ENCODE assay signal across 10 mouse cellular contexts in genomic region chr7:49762605-49763004, GRCm38 (mm10). TPM values are rescaled to one million over a fixed set of nuclear protein-coding genes. Genes with fewer than 3 reads are reported as not detected.
DNase-seq lines count a peak whose midpoint lies in the region; ATAC-seq and TF ChIP-seq lines count a peak whose summit lies in the region.
"Had no signal": no experiment of that assay in that cellular context is flagged by ENCODE, and none has a peak within 500 bp of the region (broad histone marks: within the 10 kb centered on the region; RNA-seq: fewer than 3 reads in every experiment).

No protein-coding gene starts in this region.

- no peak for TF ChIP-seq POLR2A in heart, adult 2 months (IDR thresholded peaks at IDR 0.05; ENCODE audit: insufficient read depth, low read depth, low read length)

- H3K4me3 ChIP-seq in heart, embryonic 12.5 days = no peak overlapping the region
- no peak overlapping the region for H3K4me3 ChIP-seq in ES-E14 (ENCODE audit: insufficient read depth in 1 of 2, low read depth in 1 of 2, low read length in 2 of 2, poor library complexity in 1 of 2, severe bottlenecking in 1 of 2)
- H3K4me3 ChIP-seq in macrophage (ENCODE audit: inconsistent target) = no peak overlapping the region
- H3K4me3 ChIP-seq in heart, adult 2 months = no peak overlapping the region
- H3K4me3 ChIP-seq: embryonic facial prominence, embryonic 12.5 days had no signal

- H3K4me1 ChIP-seq in heart, embryonic 12.5 days (replicated peaks) = peaks cover 18% of the 10 kb centered on the region
- peaks cover 4 to 6% of the 10 kb centered on the region in 2 experiments; a peak in 2 of 4 replicates for H3K4me1 ChIP-seq in ES-E14 (ENCODE audit: control insufficient read depth in 2 of 2, insufficient read depth in 2 of 2, low read length in 2 of 2, poor library complexity in 1 of 2)
- H3K4me1 ChIP-seq in heart, adult 2 months (ENCODE audit: control insufficient read depth, insufficient read depth, low read length) = peaks cover 4% of the 10 kb centered on the region
- H3K4me1 ChIP-seq: embryonic facial prominence, embryonic 12.5 days had no signal

- H3K27me3 ChIP-seq in heart, embryonic 12.5 days (replicated peaks) = peaks cover 6% of the 10 kb centered on the region; the same call in 1 of the 2 replicates
- no peaks in the 10 kb centered on the region for H3K27me3 ChIP-seq in heart, adult 2 months (ENCODE audit: control insufficient read depth, insufficient read depth, low read length)

- 68% methylated on average over 13 of the region's 13 CpGs for WGBS in heart, embryonic 12.5 days
- WGBS in macrophage (ENCODE audit: missing documents) = 57% methylated on average over 13 of the region's 13 CpGs
- 76% methylated on average over 13 of the region's 13 CpGs for WGBS in heart, adult 2 months

- in situ Hi-C loops in ES-E14 (cut with MboI; ENCODE audit: low sequenced_read_pairs in 2 of 2, unreplicated experiment in 2 of 2) = no loop called here

- intact Hi-C loops in heart, postnatal 14 days (cut with DNase I) = no loop called here
- intact Hi-C loops in heart, adult 2 months (cut with DNase I) = no loop called here

- H3K27ac ChIP-seq in heart, embryonic 12.5 days (ENCODE audit: poor library complexity, severe bottlenecking) = peak overlapping the region; percentile 54
- H3K27ac ChIP-seq in ES-E14 (ENCODE audit: insufficient read depth, low read depth, low read length, poor library complexity, severe bottlenecking) = no peak overlapping the region
- peak overlapping the region; percentile 55 for H3K27ac ChIP-seq in macrophage
- H3K27ac ChIP-seq in heart, adult 2 months = no peak overlapping the region
- H3K27ac ChIP-seq: embryonic facial prominence, embryonic 12.5 days had no signal

- no peak overlapping the region for H3K4me2 ChIP-seq in heart, embryonic 12.5 days
- H3K4me2 ChIP-seq: embryonic facial prominence, embryonic 12.5 days; midbrain, embryonic 11.5 days had no signal

- H3K9ac ChIP-seq in heart, embryonic 12.5 days = no peak overlapping the region
- no peak overlapping the region for H3K9ac ChIP-seq in ES-E14 (ENCODE audit: insufficient read depth, low read depth, low read length, poor library complexity, severe bottlenecking)
- no peak overlapping the region for H3K9ac ChIP-seq in heart, adult 2 months (ENCODE audit: low read depth, low read length)
- H3K9ac ChIP-seq: embryonic facial prominence, embryonic 12.5 days had no signal

- TF ChIP-seq CTCF in heart, adult 2 months (IDR thresholded peaks at IDR 0.05) = no peak

- peaks cover 20% of the 10 kb centered on the region for H3K79me2 ChIP-seq in macrophage (ENCODE audit: inconsistent target)
- no peaks in the 10 kb centered on the region for H3K79me2 ChIP-seq in heart, adult 2 months (replicated peaks; ENCODE audit: control insufficient read depth, insufficient read depth, low read length)

- H3K9me3 ChIP-seq in heart, embryonic 12.5 days (replicated peaks) = no peaks in the 10 kb centered on the region
- H3K9me3 ChIP-seq in ES-E14 (ENCODE audit: control insufficient read depth, insufficient read depth, low read depth, low read length) = no peaks in the 10 kb centered on the region
- H3K9me3 ChIP-seq: embryonic facial prominence, embryonic 12.5 days had no signal

- DNase-seq in heart, postnatal 14 days = no peak
- DNase-seq in ES-E14 (ENCODE audit: low read depth, low spot score) = no peak
- no peak for DNase-seq in heart, adult 2 months
- no peak for DNase-seq in embryo, embryonic 10 days (ENCODE audit: low spot score)
- DNase-seq in gastrocnemius, postnatal 4 days (ENCODE audit: low spot score in 2 of 2) = no peak

- no peak for TF ChIP-seq EP300 in heart, adult 2 months (IDR thresholded peaks at IDR 0.05; ENCODE audit: insufficient read depth, low read depth, low read length)

- ATAC-seq in heart, embryonic 12.5 days (ENCODE audit: insufficient number of reproducible peaks, low FRiP score) = peak; percentile 70
- ATAC-seq in erythroblast, adult 5-6 weeks (replicated peaks; ENCODE audit: low FRiP score, poor library complexity, severe bottlenecking) = peak; percentile 73

- H3K36me3 ChIP-seq in heart, embryonic 12.5 days = no peaks in the 10 kb centered on the region
- no peaks in the 10 kb centered on the region for H3K36me3 ChIP-seq in ES-E14 (ENCODE audit: control insufficient read depth, insufficient read depth, low read length, poor library complexity, severe bottlenecking)
- H3K36me3 ChIP-seq in macrophage (ENCODE audit: inconsistent target) = peaks cover 29% of the 10 kb centered on the region; the same call in 1 of the 2 replicates
- H3K36me3 ChIP-seq in heart, adult 2 months (ENCODE audit: control insufficient read depth, insufficient read depth, low read length) = peaks cover 3% of the 10 kb centered on the region
- H3K36me3 ChIP-seq: embryonic facial prominence, embryonic 12.5 days had no signal

TF ChIP-seq in ES-E14, 5 proteins besides CTCF, POLR2A, EP300 and RAD21:
- TF ChIP-seq HCFC1 (IDR thresholded peaks at IDR 0.05; ENCODE audit: borderline replicate concordance, insufficient read depth, low read length) (no peak), MAFK (IDR thresholded peaks at IDR 0.05; ENCODE audit: insufficient read depth, low read depth, low read length) (peak; percentile 59), CHD2 (IDR thresholded peaks at IDR 0.05; ENCODE audit: low read depth, low read length) (no peak), ZC3H11A (IDR thresholded peaks at IDR 0.05; ENCODE audit: borderline replicate concordance, low read depth, low read length) (no peak), ZNF384 (IDR thresholded peaks at IDR 0.05; ENCODE audit: low read depth, low read length) (no peak)
TF ChIP-seq in ES-E14: peak in this region for 1.

RNA-seq across cellular contexts. Expression of gene Htatip2, which starts 3.7 kb away (rescaled TPM):
- 18.4 and 19.5 TPM in 2 replicates for polyA plus RNA-seq in heart, embryonic 12.5 days (2016; fragmentation: Nextera tagmentation; extraction: Ambion mirVana)
- 1 to 10 TPM; 5.3 to 6.9 TPM for total RNA-seq in heart, postnatal 14 days (2021)
- 1.2 and 2.8 TPM in 2 replicates for total RNA-seq in ES-E14 (2012; rRNA removed)
- 37.2 and 48.2 TPM in 2 replicates for total RNA-seq in erythroblast, adult 5-6 weeks (2015; ENCODE audit: low replicate concordance)
- total RNA-seq in erythroblast, adult 5-6 weeks (2017; ENCODE audit: low replicate concordance) = 40.9 and 85.6 TPM in 2 replicates
- 10 to 100 TPM in 25 of 26 experiments, 1 to 10 TPM in 1; 8.9 to 44.6 (median 27.3) TPM for total RNA-seq in macrophage (2018; cell fraction: chromatin; rRNA removed)
- total RNA-seq in macrophage (2018; cell fraction: cytosol; rRNA removed) = 10 to 100 TPM; 36.2 to 55.8 (median 49.5) TPM
- 10 to 100 TPM; 13.5 to 53.6 (median 39.5) TPM for total RNA-seq in macrophage (2018; cell fraction: nucleus; rRNA removed)
- 42.0 to 62.8 TPM (median 59.1 TPM) in 3 replicates for polyA plus RNA-seq in macrophage (2018)
- 10 to 100 TPM; 13.3 to 16.9 TPM for total RNA-seq in heart, adult 2 months (2021)
- 8.2 and 9.0 TPM in 2 replicates for polyA plus RNA-seq in heart, adult 2 months (2012; rRNA removed)
- 1 to 10 TPM; 2.6 TPM for total RNA-seq in gastrocnemius, postnatal 4 days (2021)

RNA-seq across cellular contexts. Expression of gene Prmt3, which starts 15.5 kb away (rescaled TPM):
- 53.8 and 59.1 TPM in 2 replicates for polyA plus RNA-seq in heart, embryonic 12.5 days (2016; fragmentation: Nextera tagmentation; extraction: Ambion mirVana)
- total RNA-seq in heart, postnatal 14 days (2021) = 10 to 100 TPM; 10.1 to 10.2 TPM
- total RNA-seq in ES-E14 (2012; rRNA removed) = 61.0 and 64.8 TPM in 2 replicates
- total RNA-seq in erythroblast, adult 5-6 weeks (2015; ENCODE audit: low replicate concordance) = 10.2 and 17.3 TPM in 2 replicates
- 11.6 and 21.5 TPM in 2 replicates for total RNA-seq in erythroblast, adult 5-6 weeks (2017; ENCODE audit: low replicate concordance)
- 10 to 100 TPM; 15.6 to 75.3 (median 39.8) TPM for total RNA-seq in macrophage (2018; cell fraction: chromatin; rRNA removed)
- 10 to 100 TPM in 21 of 26 experiments, 1 to 10 TPM in 5; 7.8 to 15.8 (median 12.0) TPM for total RNA-seq in macrophage (2018; cell fraction: cytosol; rRNA removed)
- 10 to 100 TPM; 10.3 to 66.3 (median 21.1) TPM for total RNA-seq in macrophage (2018; cell fraction: nucleus; rRNA removed)
- 9.4 to 32.8 TPM (median 9.9 TPM) in 3 replicates for polyA plus RNA-seq in macrophage (2018)
- total RNA-seq in heart, adult 2 months (2021) = 10 to 100 TPM; 12.5 to 14.3 TPM
- polyA plus RNA-seq in heart, adult 2 months (2012; rRNA removed) = 10.1 and 13.8 TPM in 2 replicates
- 10 to 100 TPM; 20.0 TPM for total RNA-seq in gastrocnemius, postnatal 4 days (2021)

Comparison
In these comparisons a context has a peak if more than half of its experiments do, and no peak if none do; other contexts are left out.
1. H3K27ac ChIP-seq: peak in heart, embryonic 12.5 days (single experiment) and macrophage (single experiment); none in ES-E14 (single experiment) and heart, adult 2 months (single experiment).